Comparison of ENCODE assay signal across 8 mouse cellular contexts in the genomic region with DNA sequence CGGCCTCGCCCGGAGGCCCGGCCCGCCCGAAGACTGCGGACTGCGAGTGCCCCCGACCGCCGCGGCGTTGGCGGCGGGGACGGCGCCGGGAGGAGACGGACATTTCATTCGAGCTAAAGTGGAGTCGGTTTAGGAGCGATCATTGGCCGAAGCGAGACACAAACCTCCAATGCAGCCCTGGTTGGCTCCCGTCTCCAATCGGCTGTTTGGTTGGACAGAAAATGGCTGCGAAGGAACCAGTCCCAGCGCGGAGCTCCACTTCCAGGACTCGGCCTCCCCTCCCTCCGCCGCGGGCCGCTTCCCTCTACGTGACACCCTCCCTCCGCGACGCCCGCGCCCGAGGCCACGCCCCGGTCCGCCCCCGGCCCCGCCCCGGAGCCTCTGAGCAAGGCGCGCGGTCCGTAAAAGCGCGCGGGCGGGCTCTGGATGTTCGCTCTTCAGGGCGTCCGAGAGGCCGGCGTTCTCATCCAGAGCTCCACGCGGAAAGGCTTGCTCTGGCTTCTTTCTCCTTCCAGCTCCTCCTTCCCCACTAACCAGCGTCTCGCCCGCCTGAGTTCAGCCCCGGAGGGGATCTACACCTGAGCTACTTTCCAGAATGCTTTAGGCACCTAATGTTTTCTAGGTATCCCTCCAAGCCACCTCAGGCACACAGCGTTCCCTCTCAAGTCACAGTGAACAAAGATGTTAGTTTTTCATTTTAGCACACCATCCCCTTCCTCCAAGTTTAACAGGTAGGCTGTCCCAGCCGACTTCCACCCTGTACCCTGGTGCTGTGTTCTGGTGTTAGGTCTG. TPM values are rescaled to one million over a fixed set of nuclear protein-coding genes. Genes with fewer than 3 reads are reported as not detected.
DNase-seq lines count a peak whose midpoint lies in the region; ATAC-seq lines count a peak whose summit lies in the region.

Gene Nfyb, minus strand, starts transcription at position 305 of the 792 bp plus-strand sequence.

- H3K9me3 ChIP-seq in lung, embryonic 16.5 days (ENCODE audit: control insufficient read depth, low read length) = no peaks in the 10 kb centered on the region

- peak within 1 kb of the TSS; percentile 87 for H3K4me3 ChIP-seq in lung, embryonic 16.5 days (ENCODE audit: low read length)

- peak within 1 kb of the TSS; percentile 96 for H3K9ac ChIP-seq in lung, embryonic 16.5 days (ENCODE audit: low read length)

- ATAC-seq in hematopoietic stem cell, adult 5-6 weeks (replicated peaks in 1 of 2; ENCODE audit: insufficient read depth in 1 of 2, low FRiP score in 2 of 2, low TSS enrichment in 1 of 2, low read depth in 1 of 2, poor library complexity in 2 of 2, severe bottlenecking in 2 of 2) = peak; percentile 97
- peak; percentile 96 for ATAC-seq in lung, embryonic 16.5 days (ENCODE audit: low read depth)

- H3K4me2 ChIP-seq in lung, embryonic 16.5 days (ENCODE audit: low read depth, low read length) = peak within 1 kb of the TSS; percentile 76

- peaks cover 13% of the 10 kb centered on the region for H3K36me3 ChIP-seq in lung, embryonic 16.5 days (ENCODE audit: control insufficient read depth, insufficient read depth, low read length)

- under 1% methylated on average over 60 of the region's 68 CpGs for WGBS in lung, embryonic 16.5 days

- peaks cover 18% of the 10 kb centered on the region for H3K4me1 ChIP-seq in lung, embryonic 16.5 days (replicated peaks; ENCODE audit: control insufficient read depth, insufficient read depth, low read length)

- H3K27ac ChIP-seq in lung, embryonic 16.5 days (ENCODE audit: low read length) = peak within 1 kb of the TSS; percentile 100

- no peaks in the 10 kb centered on the region for H3K27me3 ChIP-seq in lung, embryonic 16.5 days (ENCODE audit: control insufficient read depth, insufficient read depth, low read depth, low read length)

- peak; percentile 93 for DNase-seq in MEL-GATA-1-ER (ENCODE audit: extremely low read depth, low read depth)
- DNase-seq in cerebellum, adult 8-10 months = peak; percentile 97
- DNase-seq in forelimb bud, embryonic 11.5 days (ENCODE audit: low read depth, low spot score) = peak; percentile 97
- DNase-seq in layer of hippocampus, adult 9-10 months (ENCODE audit: low spot score) = peak; percentile 91
- DNase-seq in ovary, postnatal 10 days (ENCODE audit: low spot score) = peak; percentile 97
- DNase-seq in thymus, postnatal 10 days (ENCODE audit: low spot score in 2 of 2) = peak; percentile 96 to 97

RNA-seq across cellular contexts. Expression of gene Nfyb, which starts in this region (rescaled TPM):
- 72.2 and 80.8 TPM in 2 replicates for total RNA-seq in hematopoietic stem cell, adult 5-6 weeks (2017)
- polyA plus RNA-seq in lung, embryonic 16.5 days (2015; fragmentation: Nextera tagmentation; extraction: Ambion mirVana) = 43.5 and 48.0 TPM in 2 replicates

Comparison
In these comparisons a context has a peak if more than half of its experiments do, and no peak if none do; other contexts are left out.
1. Peak in every context shown above with its lines: DNase-seq, ATAC-seq, H3K4me3 ChIP-seq and H3K27ac ChIP-seq.